Mouse (Mus musculus): ENCODE measurements at regions not wholly inside any gene's neighbourhood (a gene's known extent, or its start where the extent isn't known, plus 50 kb on each side); places are given as distances from the start of the nearest gene placed in this dataset.

- peak; percentile 80 for DNase-seq
Measured at GRCm38 (mm10) chr7:31208237-31209054, 52.8 kb upstream of the Gramd1a start.

GRCm38 (mm10) chr7:31207563-31208236, 52.0 kb upstream of the Gramd1a start:
- DNase-seq = no peak
